Mouse (Mus musculus) lung, embryonic 15.5 days (tissue): ENCODE measurements at regions not wholly inside any gene's neighbourhood (a gene's known extent, or its start where the extent isn't known, plus 50 kb on each side); places are given as distances from the start of the nearest gene placed in this dataset.
A peak's percentile ranks its signal among the peaks of the same experiment; 100 is the strongest.

ENCODE experiments used
- ATAC-seq: fragments of 200-750 bp; cut with Nextera tagmentation; 2 replicates; pipeline ENCODE4 v1.8.0; 2017; ENCODE audit warnings: moderate number of reproducible peaks, borderline replicate concordance; ENCODE audit not compliant: low FRiP score, low TSS enrichment; ENCODE audit errors: extremely low read depth
- H3K27ac ChIP-seq: fragments of 300-500 bp; sonication (generic); 2 replicates; pipeline ENCODE4 v1.5.1; 2015; ENCODE audit warnings: moderate library complexity, mild to moderate bottlenecking, inconsistent platforms
- H3K27me3 ChIP-seq: fragments of 300-500 bp; sonication (generic); 2 replicates; pipeline ENCODE4 v1.6.1; 2015; ENCODE audit warnings: inconsistent platforms
- H3K36me3 ChIP-seq: fragments of 300-500 bp; sonication (generic); 2 replicates; pipeline ENCODE4 v1.6.1; 2015; ENCODE audit warnings: inconsistent platforms
- H3K4me1 ChIP-seq: fragments of 300-500 bp; sonication (generic); 2 replicates; pipeline ENCODE4 v1.6.1; 2015; ENCODE audit warnings: inconsistent platforms
- H3K4me2 ChIP-seq: fragments of 300-500 bp; sonication (generic); 2 replicates; pipeline ENCODE4 v1.6.1; 2015; ENCODE audit warnings: inconsistent platforms, mild to moderate bottlenecking, moderate library complexity
- H3K4me3 ChIP-seq: fragments of 300-500 bp; sonication (generic); 2 replicates; pipeline ENCODE4 v1.5.1; 2015; ENCODE audit warnings: mild to moderate bottlenecking, inconsistent platforms
- H3K9ac ChIP-seq: fragments of 300-500 bp; sonication (generic); 2 replicates; pipeline ENCODE4 v1.6.1; 2015; ENCODE audit warnings: inconsistent platforms
- H3K9me3 ChIP-seq: fragments of 300-500 bp; sonication (generic); 2 replicates; pipeline ENCODE4 v1.6.1; 2016; ENCODE audit warnings: inconsistent platforms
- WGBS: fragments of 180-500 bp; shearing (Covaris S2); methylation state at CpG from one replicate; pipeline ENCODE4 v1.1.7; 2015; 5-methylcytosine and 5-hydroxymethylcytosine counted together

GRCm38 (mm10) chr6:143412056-143412455, 245.0 kb downstream of the Etnk1 start:
- Histone ChIP-seq H3K36me3 (no peaks in the 10 kb centered on the region), H3K4me2 (no peak overlapping the region), H3K9ac (no peak overlapping the region), H3K9me3 (no peaks in the 10 kb centered on the region), H3K4me1 (no peaks in the 10 kb centered on the region), H3K27me3 (no peaks in the 10 kb centered on the region), H3K27ac (no peak overlapping the region), H3K4me3 (no peak overlapping the region)
- WGBS = 70% methylated on average over 5 of the region's 5 CpGs
- ATAC-seq = no peak

GRCm38 (mm10) chr6:143412721-143413120, 245.7 kb downstream of the Etnk1 start:
- H3K36me3 ChIP-seq = no peaks in the 10 kb centered on the region
- H3K4me2 ChIP-seq = no peak overlapping the region
- H3K27ac ChIP-seq = no peak overlapping the region
- ATAC-seq = no peak
- no peak overlapping the region for H3K9ac ChIP-seq
- WGBS = 89% methylated on average over 6 of the region's 6 CpGs
- H3K4me1 ChIP-seq = no peaks in the 10 kb centered on the region
- no peak overlapping the region for H3K4me3 ChIP-seq
- no peaks in the 10 kb centered on the region for H3K9me3 ChIP-seq
- no peaks in the 10 kb centered on the region for H3K27me3 ChIP-seq

DNA sequence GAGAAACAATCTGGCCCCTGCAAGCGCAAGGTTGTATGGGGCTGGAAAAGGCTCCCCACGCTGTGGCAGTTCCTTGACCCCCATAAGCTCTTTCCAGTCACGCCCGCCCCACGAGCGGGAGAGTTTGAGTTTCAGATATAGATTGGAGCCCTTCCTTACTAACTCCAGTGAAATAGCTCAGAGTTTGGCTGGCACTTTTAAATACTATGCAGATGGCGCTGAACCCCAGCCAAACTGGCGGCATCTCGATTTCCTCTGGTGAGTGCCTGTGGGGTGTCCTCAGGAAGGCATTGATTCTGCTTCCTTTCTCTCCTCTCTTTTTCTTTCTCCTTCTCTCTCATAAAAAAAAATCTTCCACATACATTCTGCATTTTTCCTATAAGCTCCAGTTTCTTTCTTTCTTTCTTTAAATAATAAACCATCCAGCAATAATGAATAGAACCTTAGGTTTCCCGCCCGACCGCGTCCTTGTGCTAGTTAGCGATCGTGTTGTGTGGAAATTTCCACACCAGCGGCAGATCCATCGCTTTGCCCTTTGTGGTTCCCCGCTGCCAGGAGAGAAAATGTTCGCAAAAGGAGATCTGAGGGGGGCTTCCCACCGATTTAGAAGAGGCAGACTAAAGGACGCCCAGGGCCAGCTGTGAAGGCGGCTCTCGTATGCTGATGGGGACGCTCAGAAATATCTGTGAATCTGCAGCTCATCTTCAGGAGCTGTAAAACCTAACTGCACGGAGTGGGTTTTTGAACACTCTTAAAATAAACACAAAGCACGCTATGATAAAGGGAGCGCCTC, 247.8 kb downstream of the Etnk1 start:
- Histone ChIP-seq H3K4me1 (no peaks in the 10 kb centered on the region), H3K4me3 (no peak overlapping the region), H3K27me3 (no peaks in the 10 kb centered on the region), H3K27ac (no peak overlapping the region), H3K36me3 (no peaks in the 10 kb centered on the region), H3K4me2 (no peak overlapping the region; the same call in 1 of the 2 replicates), H3K9me3 (no peaks in the 10 kb centered on the region), H3K9ac (no peak overlapping the region)
- 85% methylated on average over 27 of the region's 27 CpGs for WGBS
- no peak for ATAC-seq

- no peak overlapping the region for H3K9ac ChIP-seq
- H3K4me3 ChIP-seq = no peak overlapping the region
- WGBS = 87% methylated on average over 12 of the region's 12 CpGs
- no peaks in the 10 kb centered on the region for H3K27me3 ChIP-seq
- no peaks in the 10 kb centered on the region for H3K36me3 ChIP-seq
- H3K27ac ChIP-seq = no peak overlapping the region
- H3K9me3 ChIP-seq = no peaks in the 10 kb centered on the region
- no peak for ATAC-seq
- no peak overlapping the region for H3K4me2 ChIP-seq
- H3K4me1 ChIP-seq = no peaks in the 10 kb centered on the region
These were observed 248.4 kb downstream of the Etnk1 start for GRCm38 (mm10) chr6:143415383-143415778.

DNA sequence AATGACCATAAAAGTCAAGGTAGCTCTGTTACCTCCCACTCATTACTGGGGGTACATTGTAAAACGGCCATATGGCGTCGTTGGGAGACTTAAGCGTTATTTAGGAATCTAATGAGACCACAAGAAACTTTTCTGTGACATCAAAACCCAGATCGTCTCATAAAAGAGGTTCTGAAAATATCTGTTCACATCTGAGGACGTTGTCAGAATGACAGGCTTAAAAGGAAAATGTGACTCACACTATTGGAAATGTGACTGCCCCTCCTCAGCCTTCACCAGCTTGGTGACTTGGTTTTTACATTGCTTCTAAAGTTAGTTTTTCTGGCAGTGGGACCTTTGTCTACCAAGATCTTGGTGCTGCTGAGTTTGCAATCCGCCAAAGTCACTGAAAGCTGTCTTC, 252.9 kb downstream of the Etnk1 start:
- no peaks in the 10 kb centered on the region for H3K9me3 ChIP-seq
- no peak overlapping the region for H3K27ac ChIP-seq
- no peaks in the 10 kb centered on the region for H3K27me3 ChIP-seq
- no peaks in the 10 kb centered on the region for H3K36me3 ChIP-seq
- H3K4me1 ChIP-seq = no peaks in the 10 kb centered on the region
- 84% methylated on average over 7 of the region's 7 CpGs for WGBS
- ATAC-seq = no peak
- H3K9ac ChIP-seq = no peak overlapping the region
- no peak overlapping the region for H3K4me3 ChIP-seq
- H3K4me2 ChIP-seq = no peak overlapping the region

DNA sequence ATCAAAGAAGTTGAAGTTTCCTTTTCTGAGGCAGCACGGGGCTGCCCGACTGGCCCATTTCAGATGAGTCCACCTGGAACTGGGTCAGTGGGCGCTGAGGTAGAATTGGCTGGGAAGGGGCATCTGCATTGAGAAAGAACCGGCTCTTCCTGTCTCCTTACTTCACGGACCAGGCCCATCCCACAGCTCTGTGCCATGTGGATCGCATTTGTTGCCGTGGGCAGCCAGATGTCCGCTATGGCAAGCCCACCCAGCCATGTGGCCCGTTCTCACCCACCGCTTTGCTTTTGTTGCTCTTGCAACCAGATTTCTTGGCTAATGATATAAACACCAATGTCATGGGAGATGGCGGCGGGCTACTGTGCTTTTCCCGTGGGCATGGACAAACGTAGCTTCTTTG, 256.0 kb downstream of the Etnk1 start:
- H3K4me3 ChIP-seq = no peak overlapping the region
- 95% methylated on average over 14 of the region's 14 CpGs for WGBS
- ATAC-seq = no peak

DNA sequence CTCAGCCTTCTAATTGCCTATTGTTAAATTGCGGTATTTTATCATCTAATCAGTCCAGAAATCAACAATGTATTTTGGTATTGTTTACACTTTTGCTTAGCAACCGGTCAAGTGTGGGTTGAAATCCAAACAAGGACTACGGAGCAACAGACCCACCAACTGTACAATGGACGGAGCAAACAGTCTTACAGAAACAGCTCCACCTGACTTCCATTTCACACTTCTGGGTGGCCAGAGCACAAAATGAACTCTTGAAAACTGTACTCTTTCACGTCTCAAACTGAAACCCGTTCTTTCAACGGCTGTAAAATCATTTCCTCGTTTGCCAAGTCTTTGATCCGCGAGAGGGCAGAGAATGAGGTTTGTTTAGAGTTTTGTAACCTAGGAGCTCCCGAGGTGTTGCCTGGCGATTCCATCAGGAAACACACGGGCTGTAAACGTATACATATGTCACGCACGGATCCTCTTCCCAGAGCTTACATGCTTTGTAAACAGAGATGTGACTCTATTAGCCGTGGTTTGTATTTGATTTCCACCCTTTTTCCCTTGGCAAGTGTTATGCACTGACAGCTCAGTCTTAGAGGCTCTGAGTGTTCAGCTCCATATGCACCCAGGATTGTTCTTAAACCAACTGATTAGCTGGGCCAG, 258.3 kb downstream of the Etnk1 start:
- H3K4me3 ChIP-seq = peak overlapping the region; percentile 20
- H3K4me2 ChIP-seq = peak overlapping the region; percentile 51
- no peaks in the 10 kb centered on the region for H3K36me3 ChIP-seq
- 15% methylated on average over 17 of the region's 17 CpGs for WGBS
- H3K4me1 ChIP-seq = peaks cover 8% of the 10 kb centered on the region; the same call in 1 of the 2 replicates
- ATAC-seq = peak; percentile 57; the same call in 1 of the 2 replicates
- no peak overlapping the region for H3K9ac ChIP-seq
- no peaks in the 10 kb centered on the region for H3K27me3 ChIP-seq
- H3K27ac ChIP-seq = peak overlapping the region; percentile 10; the same call in 1 of the 2 replicates
- no peaks in the 10 kb centered on the region for H3K9me3 ChIP-seq

More for the DNA sequence above, 256.0 kb downstream of the Etnk1 start:
- Histone ChIP-seq H3K36me3 (no peaks in the 10 kb centered on the region), H3K27ac (no peak overlapping the region), H3K4me2 (no peak overlapping the region), H3K9ac (no peak overlapping the region), H3K9me3 (no peaks in the 10 kb centered on the region), H3K27me3 (no peaks in the 10 kb centered on the region), H3K4me1 (peaks cover 8% of the 10 kb centered on the region; the same call in 1 of the 2 replicates)

GRCm38 (mm10) chr6:143431896-143432450, 265.0 kb downstream of the Etnk1 start:
- H3K4me1 ChIP-seq = no peaks in the 10 kb centered on the region
- H3K4me2 ChIP-seq = no peak overlapping the region
- no peak for ATAC-seq
- no peaks in the 10 kb centered on the region for H3K9me3 ChIP-seq
- no peak overlapping the region for H3K27ac ChIP-seq
- WGBS = 85% methylated on average over 13 of the region's 13 CpGs
- no peak overlapping the region for H3K4me3 ChIP-seq
- no peaks in the 10 kb centered on the region for H3K27me3 ChIP-seq
- no peaks in the 10 kb centered on the region for H3K36me3 ChIP-seq
- H3K9ac ChIP-seq = no peak overlapping the region

- H3K4me2 ChIP-seq = peak overlapping the region; percentile 40
- no peak for ATAC-seq
These were observed 270.6 kb downstream of the Etnk1 start for GRCm38 (mm10) chr6:143437367-143438271.

GRCm38 (mm10) chr6:143438272-143438591, 271.2 kb downstream of the Etnk1 start:
- Histone ChIP-seq H3K4me2 (no peak overlapping the region), H3K27ac (no peak overlapping the region), H3K4me1 (no peaks in the 10 kb centered on the region), H3K36me3 (no peaks in the 10 kb centered on the region), H3K9me3 (no peaks in the 10 kb centered on the region), H3K4me3 (no peak overlapping the region), H3K9ac (no peak overlapping the region), H3K27me3 (no peaks in the 10 kb centered on the region)
- ATAC-seq = no peak
- WGBS = 55% methylated on average over 5 of the region's 5 CpGs

More at GRCm38 (mm10) chr6:143437367-143438271, 270.6 kb downstream of the Etnk1 start:
- no peaks in the 10 kb centered on the region for H3K36me3 ChIP-seq
- no peak overlapping the region for H3K4me3 ChIP-seq
- WGBS = 50% methylated on average over 32 of the region's 32 CpGs
- no peak overlapping the region for H3K9ac ChIP-seq
- H3K4me1 ChIP-seq = no peaks in the 10 kb centered on the region
- no peaks in the 10 kb centered on the region for H3K27me3 ChIP-seq
- no peaks in the 10 kb centered on the region for H3K9me3 ChIP-seq
- H3K27ac ChIP-seq = no peak overlapping the region

DNA sequence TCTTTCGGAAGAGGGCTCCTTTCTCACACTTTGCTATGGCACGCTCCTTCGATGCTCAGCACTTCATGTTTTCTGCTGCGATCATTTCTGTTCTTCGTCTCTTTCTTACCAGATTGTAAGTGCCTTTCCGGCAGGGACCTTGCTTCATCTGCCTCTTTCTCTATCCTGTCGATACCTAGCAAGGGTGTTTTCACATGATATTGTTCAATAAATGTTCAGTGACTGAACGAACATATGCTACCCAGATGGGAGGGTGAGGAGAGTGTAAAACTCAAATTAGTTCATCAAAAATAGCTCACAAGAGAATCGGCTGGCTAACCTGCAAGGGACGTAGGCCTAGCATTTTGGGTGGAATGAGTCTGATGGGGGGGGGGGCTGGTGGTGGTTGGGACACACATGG, 272.5 kb downstream of the Etnk1 start:
- Histone ChIP-seq H3K27ac (no peak overlapping the region), H3K4me3 (no peak overlapping the region), H3K27me3 (no peaks in the 10 kb centered on the region), H3K9ac (no peak overlapping the region), H3K4me1 (no peaks in the 10 kb centered on the region), H3K4me2 (no peak overlapping the region), H3K9me3 (no peaks in the 10 kb centered on the region), H3K36me3 (no peaks in the 10 kb centered on the region)
- no peak for ATAC-seq
- 90% methylated on average over 10 of the region's 10 CpGs for WGBS
